Mouse (Mus musculus) kidney, embryonic 16.5 days (tissue): ENCODE results near the gene Nrtn. TPM values are rescaled to one million over a fixed set of nuclear protein-coding genes. Genes with fewer than 3 reads are reported as not detected.

Experiments used
- ATAC-seq: fragments of 200-750 bp; cut with Nextera tagmentation; 2 replicates; pipeline ENCODE4 v1.8.0; 2017; ENCODE audit warnings: moderate TSS enrichment; ENCODE audit not compliant: low FRiP score, low TSS enrichment
- H3K27ac ChIP-seq: fragments of 300-500 bp; sonication (generic); 2 replicates; pipeline ENCODE4 v1.5.1; 2014; ENCODE audit warnings: low read length
- H3K27me3 ChIP-seq: fragments of 300-500 bp; sonication (generic); 2 replicates; pipeline ENCODE4 v1.6.1; 2014; ENCODE audit warnings: low read length, control low read depth, mixed read lengths; ENCODE audit not compliant: insufficient read depth
- H3K36me3 ChIP-seq: fragments of 300-500 bp; sonication (generic); 2 replicates; pipeline ENCODE4 v1.6.1; 2014; ENCODE audit warnings: low read length, control low read depth, mixed read lengths; ENCODE audit not compliant: insufficient read depth
- H3K4me1 ChIP-seq: fragments of 300-500 bp; sonication (generic); 2 replicates; pipeline ENCODE4 v1.6.1; 2014; ENCODE audit warnings: low read length, control low read depth, mixed read lengths; ENCODE audit not compliant: insufficient read depth
- H3K4me2 ChIP-seq: fragments of 300-500 bp; sonication (generic); replicated peaks from 2 replicates; pipeline ENCODE4 v1.6.1; 2014; ENCODE audit warnings: low read depth, low read length
- H3K4me3 ChIP-seq: fragments of 300-500 bp; sonication (generic); 2 replicates; pipeline ENCODE4 v1.5.1; 2014; ENCODE audit warnings: mild to moderate bottlenecking, low read length
- H3K9ac ChIP-seq: fragments of 300-500 bp; sonication (generic); replicated peaks from 2 replicates; pipeline ENCODE4 v1.6.1; 2014; ENCODE audit warnings: low read length
- H3K9me3 ChIP-seq: fragments of 300-500 bp; sonication (generic); 2 replicates; pipeline ENCODE4 v1.6.1; 2016; ENCODE audit warnings: low read length, control low read depth
- WGBS: fragments of 180-500 bp; shearing (Covaris S2); extraction: QIAGEN DNeasy Blood & Tissue Kit; methylation state at CpG from one replicate; pipeline ENCODE4 v1.1.7; 2014; 5-methylcytosine and 5-hydroxymethylcytosine counted together
- polyA plus RNA-seq: library from polyadenylated mRNA; unstranded; fragments of >200 nt; fragmentation: Nextera tagmentation; extraction: Ambion mirVana; gene quantifications from 2 replicates; pipeline ENCODE4 v1.2.1, GENCODE M21; 2015

Gene Nrtn
- polyA plus RNA-seq, 1 experiment from 2014 or later: 5.4 TPM

GRCm38 (mm10) chr17:56780291-56780978 lies 23.1 kb upstream of the Nrtn start:
- WGBS: 76% methylated on average over 13 of the region's 13 CpGs
- no peak overlapping the region for H3K4me3 ChIP-seq
- ATAC-seq: no peak; the same call in 1 of the 2 replicates

GRCm38 (mm10) chr17:56778779-56779362 lies 21.5 kb upstream of the Nrtn start:
- Histone ChIP-seq H3K27me3 (no peaks in the 10 kb centered on the region), H3K4me2 (no peak overlapping the region), H3K4me1 (0 out of 2 replicates have a peak, but pooled peaks cover 5% of the 10 kb centered on the region), H3K36me3 (no peaks in the 10 kb centered on the region), H3K27ac (no peak overlapping the region), H3K9ac (peak overlapping the region; percentile 3; the same call in 1 of the 2 replicates), H3K9me3 (no peaks in the 10 kb centered on the region; the same call in 1 of the 2 replicates), H3K4me3 (no peak overlapping the region)
- 32% methylated on average over 3 of the region's 3 CpGs for WGBS
- peak; percentile 64 for ATAC-seq

More at GRCm38 (mm10) chr17:56780291-56780978, 23.1 kb upstream of the Nrtn start:
- H3K27me3 ChIP-seq: no peaks in the 10 kb centered on the region
- H3K4me1 ChIP-seq: 0 out of 2 replicates have a peak, but pooled peaks cover 5% of the 10 kb centered on the region
- no peak overlapping the region for H3K27ac ChIP-seq
- no peaks in the 10 kb centered on the region; the same call in 1 of the 2 replicates for H3K9me3 ChIP-seq
- no peak overlapping the region for H3K4me2 ChIP-seq
- H3K9ac ChIP-seq: no peak overlapping the region
- no peaks in the 10 kb centered on the region for H3K36me3 ChIP-seq

DNA sequence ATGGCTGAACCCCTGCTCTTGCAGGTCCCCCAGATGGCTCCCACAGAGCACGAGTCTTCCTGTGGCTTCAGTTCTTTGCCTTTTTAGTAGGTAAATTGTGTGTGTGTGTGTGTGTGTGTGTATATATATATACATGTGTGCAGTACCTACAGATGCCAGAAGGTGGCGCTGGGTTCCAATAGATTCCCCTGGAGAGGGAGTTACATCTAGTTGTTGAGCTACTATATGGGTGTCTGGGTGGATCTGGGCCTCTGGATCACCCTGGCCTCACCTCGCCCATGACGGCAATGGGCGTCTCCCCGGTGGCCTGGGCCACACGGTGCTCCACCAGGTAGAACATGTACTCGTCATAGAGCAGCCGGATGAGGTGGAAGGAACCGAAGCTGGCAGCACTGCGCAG lies 20.2 kb upstream of the Nrtn start:
- H3K27me3 ChIP-seq: no peaks in the 10 kb centered on the region
- H3K4me3 ChIP-seq: no peak overlapping the region
- no peaks in the 10 kb centered on the region; the same call in 1 of the 2 replicates for H3K9me3 ChIP-seq
- H3K9ac ChIP-seq: no peak overlapping the region
- H3K36me3 ChIP-seq: no peaks in the 10 kb centered on the region
- H3K27ac ChIP-seq: no peak overlapping the region
- 0 out of 2 replicates have a peak, but pooled peaks cover 5% of the 10 kb centered on the region for H3K4me1 ChIP-seq
- ATAC-seq: no peak
- H3K4me2 ChIP-seq: no peak overlapping the region
- WGBS: 93% methylated on average over 11 of the region's 11 CpGs

GRCm38 (mm10) chr17:56769950-56770349 lies 12.6 kb upstream of the Nrtn start, which contains the start of gene Prr22:
TSS of gene Prr22 (plus strand) at chr17:56770250.
- H3K9ac ChIP-seq: no peak within 1 kb of the TSS
- ATAC-seq: no peak
- H3K27me3 ChIP-seq: no peaks in the 10 kb centered on the region
- H3K4me1 ChIP-seq: peaks cover 6% of the 10 kb centered on the region
- no peak within 1 kb of the TSS for H3K4me3 ChIP-seq
- WGBS: 83% methylated on average over 5 of the region's 5 CpGs
- H3K4me2 ChIP-seq: no peak within 1 kb of the TSS
- peaks cover 41% of the 10 kb centered on the region for H3K36me3 ChIP-seq
- no peaks in the 10 kb centered on the region for H3K9me3 ChIP-seq
- H3K27ac ChIP-seq: no peak within 1 kb of the TSS

GRCm38 (mm10) chr17:56768941-56769340 lies 11.6 kb upstream of the Nrtn start:
- 94% methylated on average over 11 of the region's 11 CpGs for WGBS
- ATAC-seq: no peak
- Histone ChIP-seq H3K9ac (no peak overlapping the region), H3K9me3 (no peaks in the 10 kb centered on the region), H3K27me3 (no peaks in the 10 kb centered on the region), H3K4me1 (peaks cover 10% of the 10 kb centered on the region), H3K27ac (no peak overlapping the region), H3K4me3 (no peak overlapping the region), H3K4me2 (no peak overlapping the region), H3K36me3 (peaks cover 41% of the 10 kb centered on the region)

DNA sequence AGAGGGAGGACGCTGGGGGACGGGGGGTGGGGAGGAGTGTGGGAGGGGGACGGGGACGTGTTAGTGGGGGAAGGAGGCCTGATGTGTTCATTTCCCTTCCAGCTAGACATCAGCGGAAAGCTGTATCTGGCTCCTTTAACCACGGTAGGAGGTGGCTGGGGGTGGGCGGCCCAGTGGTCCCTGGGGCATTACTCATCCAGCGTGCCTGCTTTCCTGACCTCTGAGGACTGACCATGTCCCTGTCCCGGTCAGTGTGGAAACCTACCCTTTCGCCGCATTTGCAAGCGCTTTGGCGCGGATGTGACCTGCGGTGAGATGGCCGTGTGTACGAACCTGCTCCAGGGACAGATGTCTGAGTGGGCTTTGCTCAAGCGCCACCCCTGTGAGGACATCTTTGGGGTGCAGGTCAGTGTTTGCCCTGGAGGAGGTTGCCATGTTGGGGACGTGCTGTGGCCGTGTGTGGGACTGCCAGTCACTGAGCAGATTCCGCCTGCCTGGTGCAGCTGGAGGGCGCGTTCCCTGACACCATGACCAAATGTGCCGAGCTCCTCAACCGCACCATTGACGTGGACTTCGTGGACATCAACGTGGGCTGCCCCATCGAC lies 10.3 kb upstream of the Nrtn start:
- Histone ChIP-seq H3K9me3 (no peaks in the 10 kb centered on the region), H3K4me2 (no peak overlapping the region), H3K9ac (no peak overlapping the region), H3K4me1 (peaks cover 16% of the 10 kb centered on the region), H3K27me3 (no peaks in the 10 kb centered on the region), H3K4me3 (no peak overlapping the region), H3K36me3 (peaks cover 41% of the 10 kb centered on the region), H3K27ac (no peak overlapping the region)
- WGBS: 94% methylated on average over 29 of the region's 29 CpGs
- ATAC-seq: no peak

DNA sequence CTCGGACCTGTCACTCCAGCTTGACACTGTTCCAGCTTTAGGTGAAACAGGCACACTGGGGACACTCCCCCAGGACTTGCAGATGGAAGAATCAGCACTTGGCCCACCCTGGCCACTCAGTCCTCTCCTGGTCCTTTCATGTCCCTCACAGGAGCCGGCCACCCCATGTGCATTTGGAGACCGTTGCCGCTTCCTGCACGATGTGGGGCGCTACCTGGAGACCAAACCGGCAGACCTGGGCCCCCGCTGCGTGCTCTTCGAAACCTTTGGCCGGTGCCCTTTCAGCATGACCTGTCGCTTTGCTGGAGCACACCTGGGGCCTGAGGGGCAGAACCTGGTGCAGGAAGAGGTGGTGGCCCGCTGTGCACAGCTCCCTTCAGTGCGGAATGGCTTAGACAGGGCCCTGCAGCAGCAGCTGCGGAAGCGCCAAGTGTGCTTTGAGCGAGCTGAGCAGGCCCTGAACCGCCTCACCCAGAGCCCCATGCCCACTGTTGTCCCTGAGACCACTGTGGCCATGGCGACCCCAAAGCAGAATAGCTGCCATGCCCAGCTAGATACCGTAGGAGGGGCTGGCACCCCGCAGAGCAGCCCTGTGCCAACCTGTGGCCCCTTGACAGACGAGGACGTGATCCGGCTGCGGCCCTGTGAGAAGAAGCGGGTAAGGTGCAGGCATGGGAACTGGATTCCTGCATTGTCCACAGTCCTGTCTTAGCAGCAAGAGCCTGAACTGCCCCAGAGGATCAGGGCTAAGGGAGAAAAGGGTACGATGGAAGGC lies 9.5 kb upstream of the Nrtn start:
- Histone ChIP-seq H3K4me3 (no peak overlapping the region), H3K36me3 (peaks cover 41% of the 10 kb centered on the region), H3K4me1 (peaks cover 21% of the 10 kb centered on the region), H3K9ac (no peak overlapping the region), H3K27ac (no peak overlapping the region), H3K4me2 (no peak overlapping the region), H3K9me3 (no peaks in the 10 kb centered on the region), H3K27me3 (no peaks in the 10 kb centered on the region)
- 95% methylated on average over 27 of the region's 27 CpGs for WGBS
- ATAC-seq: no peak

DNA sequence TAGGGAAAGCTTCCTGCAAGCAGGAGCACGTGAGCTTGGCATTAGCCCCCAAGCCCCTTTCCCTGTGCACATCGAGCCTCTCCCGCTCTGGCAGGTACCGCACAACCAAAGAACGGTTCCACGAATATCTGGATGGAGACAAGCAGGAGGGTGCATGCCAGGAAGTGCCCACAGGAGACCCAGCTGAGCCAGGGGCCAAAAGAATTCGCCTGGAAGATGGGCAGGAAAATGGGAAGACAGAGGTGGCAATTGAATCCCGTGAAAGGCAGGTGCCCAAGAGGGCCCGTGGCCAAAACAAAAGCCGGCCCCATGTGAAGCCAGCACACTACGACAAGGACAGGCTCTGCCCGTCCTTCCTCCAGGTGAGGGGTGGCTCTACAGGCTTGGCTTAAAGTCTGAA lies 8.1 kb upstream of the Nrtn start:
- 53% methylated on average over 12 of the region's 12 CpGs for WGBS
- Histone ChIP-seq H3K4me2 (peak overlapping the region; percentile 75), H3K4me3 (peak overlapping the region; percentile 72), H3K27me3 (no peaks in the 10 kb centered on the region), H3K9me3 (no peaks in the 10 kb centered on the region), H3K36me3 (peaks cover 34% of the 10 kb centered on the region), H3K27ac (no peak overlapping the region), H3K4me1 (peaks cover 26% of the 10 kb centered on the region), H3K9ac (peak overlapping the region; percentile 80)
- 0 out of 2 replicates have a peak, but pooled peaks have one; percentile 5 for ATAC-seq

DNA sequence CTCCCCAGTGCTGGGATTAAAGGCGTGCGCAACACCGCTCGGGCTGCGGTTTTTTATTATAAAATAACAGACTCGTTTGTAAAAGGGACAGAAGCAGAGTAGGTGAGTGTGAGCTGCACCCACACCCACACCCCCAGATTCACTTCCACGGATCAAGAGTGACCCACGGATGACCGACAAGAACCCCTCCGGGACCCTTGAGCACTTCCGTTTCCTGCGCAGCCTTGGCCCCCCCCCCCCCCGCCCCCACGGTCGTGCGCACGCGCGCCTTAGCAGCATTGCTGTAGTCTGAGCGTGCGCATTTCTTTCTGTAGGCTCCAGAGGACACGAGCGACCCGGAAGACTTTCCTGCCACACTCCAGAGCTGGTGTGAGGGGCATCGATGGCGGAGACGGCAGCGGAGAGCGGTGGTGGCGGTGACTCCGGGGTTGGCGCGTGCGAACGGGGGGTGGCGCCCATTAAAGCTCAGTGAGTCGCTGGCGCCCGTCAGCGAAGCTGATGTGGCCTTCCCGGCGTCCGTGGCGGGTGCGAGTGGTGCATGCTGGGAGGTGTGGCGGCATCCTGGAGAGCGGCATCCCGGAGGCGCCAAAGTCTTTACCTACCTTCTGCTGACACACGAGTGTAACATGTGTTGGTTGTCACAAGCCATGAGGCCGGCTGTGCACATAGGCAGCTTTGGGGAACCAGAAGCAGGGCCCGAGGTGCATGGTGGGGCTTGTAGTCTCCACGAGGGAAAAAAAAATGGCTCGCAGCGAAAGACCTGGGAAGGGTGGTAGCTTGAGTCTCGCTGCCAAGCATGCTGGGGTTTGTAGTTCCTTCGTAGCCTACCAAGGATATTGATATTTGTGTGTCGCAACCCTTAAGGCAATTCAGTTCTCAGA lies 7.4 kb upstream of the Nrtn start, which contains the start of gene Dus3l:
Gene Dus3l, plus strand, starts transcription at position 284 of the 881 bp plus-strand sequence.
- peaks cover 27% of the 10 kb centered on the region for H3K36me3 ChIP-seq
- H3K27ac ChIP-seq: peak within 1 kb of the TSS; percentile 96
- 1% methylated on average over 57 of the region's 58 CpGs for WGBS
- H3K4me1 ChIP-seq: peaks cover 26% of the 10 kb centered on the region
- H3K27me3 ChIP-seq: no peaks in the 10 kb centered on the region
- no peaks in the 10 kb centered on the region for H3K9me3 ChIP-seq
- H3K9ac ChIP-seq: peak within 1 kb of the TSS; percentile 80
- ATAC-seq: peak; percentile 80
- H3K4me3 ChIP-seq: peak within 1 kb of the TSS; percentile 72
- peak within 1 kb of the TSS; percentile 75 for H3K4me2 ChIP-seq
